In genomic region chr8:10785311-10785710, GRCm38 (mm10) we compare ENCODE assay signal across 23 mouse cellular contexts.
A peak's percentile ranks its signal among the peaks of the same experiment; 100 is the strongest.
DNase-seq lines count a peak whose midpoint lies in the region; ATAC-seq and TF ChIP-seq lines count a peak whose summit lies in the region.
"Had no signal": no experiment of that assay in that cellular context is flagged by ENCODE, and none has a peak within 500 bp of the region (broad histone marks: within the 10 kb centered on the region; RNA-seq: fewer than 3 reads in every experiment).

No protein-coding gene starts in this region.

- WGBS in forebrain, postnatal 0 days = 99% methylated on average over 4 of the region's 4 CpGs
- WGBS in forebrain, embryonic 14.5 days = 95% methylated on average over 4 of the region's 4 CpGs
- WGBS in hindbrain, embryonic 10.5 days = 92% methylated on average over 4 of the region's 4 CpGs
- 94% methylated on average over 4 of the region's 4 CpGs for WGBS in hindbrain, embryonic 11.5 days
- whole genome bisulfite sequencing in midbrain, embryonic 15.5 days = 96% methylated on average over 4 of the region's 4 CpGs
- 93% methylated on average over 4 of the region's 4 CpGs for WGBS in midbrain, embryonic 11.5 days

- H3K27ac ChIP-seq in forebrain, postnatal 0 days (ENCODE audit: low read depth, low read length) = 0 out of 2 replicates have a peak overlapping the region, but pooled peaks have one; percentile 4
- H3K27ac ChIP-seq in forebrain, embryonic 14.5 days (ENCODE audit: low read depth, low read length) = no peak overlapping the region
- peak overlapping the region; percentile 16; the same call in 1 of the 2 replicates for H3K27ac ChIP-seq in hindbrain, embryonic 10.5 days
- no peak overlapping the region for H3K27ac ChIP-seq in hindbrain, embryonic 11.5 days (ENCODE audit: low read depth, low read length)
- 0 out of 2 replicates have a peak overlapping the region, but pooled peaks have one; percentile 20 for H3K27ac ChIP-seq in midbrain, embryonic 15.5 days
- no peak overlapping the region for H3K27ac ChIP-seq in midbrain, embryonic 11.5 days (ENCODE audit: low read depth, low read length)
- H3K27ac ChIP-seq: heart, adult 2 months; hindbrain, embryonic 12.5 days; hindbrain, embryonic 15.5 days had no signal

- H3K9ac ChIP-seq in forebrain, postnatal 0 days = no peak overlapping the region
- no peak overlapping the region for H3K9ac ChIP-seq in forebrain, embryonic 14.5 days (ENCODE audit: low read length)
- H3K9ac ChIP-seq in hindbrain, embryonic 11.5 days (ENCODE audit: low read depth, low read length) = no peak overlapping the region
- no peak overlapping the region for H3K9ac ChIP-seq in midbrain, embryonic 15.5 days
- H3K9ac ChIP-seq in midbrain, embryonic 11.5 days (ENCODE audit: low read length) = no peak overlapping the region
- H3K9ac ChIP-seq: hindbrain, embryonic 12.5 days; hindbrain, embryonic 15.5 days had no signal

- H3K4me1 ChIP-seq in forebrain, postnatal 0 days (ENCODE audit: insufficient read depth) = peaks cover 6% of the 10 kb centered on the region; the same call in 1 of the 2 replicates
- H3K4me1 ChIP-seq in forebrain, embryonic 14.5 days (ENCODE audit: control insufficient read depth, insufficient read depth, low read length) = 0 out of 2 replicates have a peak, but pooled peaks cover 2% of the 10 kb centered on the region
- H3K4me1 ChIP-seq in hindbrain, embryonic 10.5 days (replicated peaks) = peaks cover 8% of the 10 kb centered on the region
- H3K4me1 ChIP-seq in hindbrain, embryonic 11.5 days (replicated peaks; ENCODE audit: control insufficient read depth, insufficient read depth, low read length) = no peaks in the 10 kb centered on the region
- H3K4me1 ChIP-seq in midbrain, embryonic 15.5 days = peaks cover 11% of the 10 kb centered on the region
- peaks cover 2% of the 10 kb centered on the region; the same call in 1 of the 2 replicates for H3K4me1 ChIP-seq in midbrain, embryonic 11.5 days (ENCODE audit: control insufficient read depth, insufficient read depth, low read length)

- ATAC-seq in forebrain, postnatal 0 days = no peak
- ATAC-seq in forebrain, embryonic 14.5 days = no peak
- no peak for ATAC-seq in hindbrain, embryonic 11.5 days (ENCODE audit: low FRiP score)
- ATAC-seq in midbrain, embryonic 15.5 days (replicated peaks) = no peak
- ATAC-seq in midbrain, embryonic 11.5 days (ENCODE audit: low FRiP score) = no peak
- ATAC-seq: forebrain, embryonic 16.5 days; intestine, postnatal 0 days; Patski had no signal

- H3K27me3 ChIP-seq in forebrain, postnatal 0 days (ENCODE audit: insufficient read depth, low read length) = no peaks in the 10 kb centered on the region
- no peaks in the 10 kb centered on the region for H3K27me3 ChIP-seq in forebrain, embryonic 14.5 days (replicated peaks; ENCODE audit: control insufficient read depth, insufficient read depth, low read length)
- 0 out of 2 replicates have a peak, but pooled peaks cover 7% of the 10 kb centered on the region for H3K27me3 ChIP-seq in hindbrain, embryonic 10.5 days (ENCODE audit: insufficient read depth, poor library complexity, severe bottlenecking)
- H3K27me3 ChIP-seq in hindbrain, embryonic 11.5 days (ENCODE audit: control insufficient read depth, insufficient read depth, low read length) = no peaks in the 10 kb centered on the region
- no peaks in the 10 kb centered on the region for H3K27me3 ChIP-seq in midbrain, embryonic 15.5 days (replicated peaks)
- no peaks in the 10 kb centered on the region for H3K27me3 ChIP-seq in midbrain, embryonic 11.5 days (ENCODE audit: control insufficient read depth, insufficient read depth, low read length)
- H3K27me3 ChIP-seq: CH12.LX; hindbrain, embryonic 12.5 days; hindbrain, embryonic 15.5 days; Patski had no signal

- no peak overlapping the region for H3K4me2 ChIP-seq in forebrain, postnatal 0 days (ENCODE audit: low read depth)
- H3K4me2 ChIP-seq in forebrain, embryonic 14.5 days (ENCODE audit: low read length) = no peak overlapping the region
- H3K4me2 ChIP-seq in hindbrain, embryonic 11.5 days (replicated peaks; ENCODE audit: low read depth, low read length) = no peak overlapping the region
- H3K4me2 ChIP-seq in midbrain, embryonic 15.5 days = no peak overlapping the region
- H3K4me2 ChIP-seq in midbrain, embryonic 11.5 days = no peak overlapping the region
- H3K4me2 ChIP-seq: heart, embryonic 11.5 days; hindbrain, embryonic 12.5 days; hindbrain, embryonic 15.5 days had no signal

- H3K4me3 ChIP-seq in forebrain, postnatal 0 days (ENCODE audit: low read depth, low read length) = no peak overlapping the region
- H3K4me3 ChIP-seq in forebrain, embryonic 14.5 days (ENCODE audit: low read depth, low read length) = no peak overlapping the region
- H3K4me3 ChIP-seq in hindbrain, embryonic 10.5 days = no peak overlapping the region
- H3K4me3 ChIP-seq in hindbrain, embryonic 11.5 days (ENCODE audit: low read depth, low read length) = no peak overlapping the region
- H3K4me3 ChIP-seq in midbrain, embryonic 15.5 days = no peak overlapping the region
- no peak overlapping the region for H3K4me3 ChIP-seq in midbrain, embryonic 11.5 days (ENCODE audit: low read depth, low read length)
- H3K4me3 ChIP-seq: gastrocnemius, adult 2 months; heart, adult 2 months; hindbrain, embryonic 12.5 days; hindbrain, embryonic 15.5 days had no signal

- no peak for TF ChIP-seq CTCF in forebrain, postnatal 0 days (IDR thresholded peaks at IDR 0.05; ENCODE audit: low read depth)

- no peaks in the 10 kb centered on the region for H3K36me3 ChIP-seq in forebrain, postnatal 0 days (ENCODE audit: insufficient read depth)
- H3K36me3 ChIP-seq in forebrain, embryonic 14.5 days (ENCODE audit: control insufficient read depth, insufficient read depth, low read length) = no peaks in the 10 kb centered on the region
- no peaks in the 10 kb centered on the region for H3K36me3 ChIP-seq in hindbrain, embryonic 10.5 days
- H3K36me3 ChIP-seq in hindbrain, embryonic 11.5 days (ENCODE audit: control insufficient read depth, insufficient read depth, low read length) = no peaks in the 10 kb centered on the region
- H3K36me3 ChIP-seq in midbrain, embryonic 15.5 days (replicated peaks) = no peaks in the 10 kb centered on the region
- H3K36me3 ChIP-seq in midbrain, embryonic 11.5 days (ENCODE audit: control insufficient read depth, insufficient read depth, low read length) = no peaks in the 10 kb centered on the region
- H3K36me3 ChIP-seq: G1E; hindbrain, embryonic 12.5 days; hindbrain, embryonic 15.5 days had no signal

- DNase-seq in forebrain, postnatal 0 days = no peak
- DNase-seq in forebrain, embryonic 14.5 days (ENCODE audit: low spot score) = no peak
- no peak for DNase-seq in hindbrain, embryonic 10.5 days (ENCODE audit: low spot score)
- no peak for DNase-seq in hindbrain, embryonic 11.5 days (ENCODE audit: low spot score)
- DNase-seq in midbrain, embryonic 11.5 days (ENCODE audit: low spot score, missing footprints) = no peak
- DNase-seq: adrenal gland, postnatal 10 days; B cell, adult 2 months; cerebellum, adult 18-20 months; cerebellum, adult 9-10 months; cerebellum, postnatal 14 days; gastrocnemius, adult 2 months; gastrocnemius, postnatal 14 days; heart, adult 2 months; heart, postnatal 36 days had no signal

- no peaks in the 10 kb centered on the region for H3K9me3 ChIP-seq in forebrain, postnatal 0 days (ENCODE audit: low read length)
- H3K9me3 ChIP-seq in forebrain, embryonic 14.5 days (replicated peaks; ENCODE audit: control insufficient read depth, low read length) = no peaks in the 10 kb centered on the region
- no peaks in the 10 kb centered on the region for H3K9me3 ChIP-seq in hindbrain, embryonic 10.5 days
- H3K9me3 ChIP-seq in hindbrain, embryonic 11.5 days (ENCODE audit: control insufficient read depth, low read length) = no peaks in the 10 kb centered on the region
- no peaks in the 10 kb centered on the region for H3K9me3 ChIP-seq in midbrain, embryonic 15.5 days
- H3K9me3 ChIP-seq in midbrain, embryonic 11.5 days (ENCODE audit: control insufficient read depth, low read length) = no peaks in the 10 kb centered on the region
- H3K9me3 ChIP-seq: G1E; hindbrain, embryonic 12.5 days; hindbrain, embryonic 15.5 days had no signal

Comparison
In these comparisons a context has a peak if more than half of its experiments do, and no peak if none do; other contexts are left out.
1. H3K27ac ChIP-seq: peak in forebrain, postnatal 0 days (single experiment), hindbrain, embryonic 10.5 days (single experiment) and midbrain, embryonic 15.5 days (single experiment); none in forebrain, embryonic 14.5 days (single experiment), hindbrain, embryonic 11.5 days (single experiment) and midbrain, embryonic 11.5 days (single experiment).